In the genomic region with DNA sequence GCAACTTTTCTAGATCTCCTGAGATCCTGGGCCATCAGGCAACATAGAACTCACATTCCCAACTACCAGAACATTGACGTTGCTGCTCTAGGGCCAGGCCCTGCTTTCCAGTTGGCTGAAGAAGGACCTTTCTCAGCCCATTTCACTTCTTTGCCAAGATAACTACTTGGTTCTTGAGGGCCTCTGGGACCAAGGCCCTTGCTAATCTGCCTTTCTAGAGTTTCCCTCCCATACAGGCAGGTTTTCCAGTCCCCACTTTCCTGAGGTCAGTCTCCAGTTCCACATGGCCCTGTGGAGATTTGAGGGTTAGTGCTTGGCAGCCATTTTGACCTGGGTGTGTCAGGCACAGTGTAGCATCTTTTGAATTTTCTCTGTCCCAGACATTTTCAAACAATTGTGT, we compare ENCODE assay signal across 19 mouse cellular contexts.
A peak's percentile ranks its signal among the peaks of the same experiment; 100 is the strongest.
DNase-seq lines count a peak whose midpoint lies in the region; ATAC-seq lines count a peak whose summit lies in the region.
"Had no signal": no experiment of that assay in that cellular context is flagged by ENCODE, and none has a peak within 500 bp of the region (broad histone marks: within the 10 kb centered on the region; RNA-seq: fewer than 3 reads in every experiment).

No protein-coding gene starts in this region.

- no peak overlapping the region for H3K9ac ChIP-seq in heart, embryonic 11.5 days (ENCODE audit: low read depth, low read length)
- H3K9ac ChIP-seq: embryonic facial prominence, embryonic 15.5 days; forebrain, embryonic 15.5 days; hindbrain, embryonic 13.5 days had no signal

- WGBS in heart, embryonic 11.5 days (ENCODE audit: insufficient replicate concordance): 93% methylated on average over 1 of the region's 1 CpGs

- no peaks in the 10 kb centered on the region for H3K4me1 ChIP-seq in heart, embryonic 11.5 days (ENCODE audit: control insufficient read depth, insufficient read depth, low read length)
- H3K4me1 ChIP-seq: embryonic facial prominence, embryonic 15.5 days; forebrain, embryonic 15.5 days; hindbrain, embryonic 13.5 days had no signal

- intact Hi-C loops in gastrocnemius, postnatal 14 days (cut with DNase I; ENCODE audit: low total_unique reads): no loop called here
- intact Hi-C loops in gastrocnemius, postnatal 36 days (cut with DNase I): no loop called here

- peak; percentile 22 to 33 for DNase-seq in heart, adult 18-20 months
- peak; percentile 9 for DNase-seq in gastrocnemius, postnatal 14 days
- DNase-seq in gastrocnemius, postnatal 36 days: peak; percentile 14 to 17
- DNase-seq in neural tube, embryonic 10.5 days (ENCODE audit: extremely low spot score, low spot score): no peak
- DNase-seq: adrenal gland, adult 8-10 months; cerebellum, adult 11 months; cerebellum, adult 8-10 months; cerebellum, postnatal 14 days; embryo, embryonic 11 days; kidney, adult 11 months; kidney, adult 9 months had no signal

- H3K9me3 ChIP-seq in heart, embryonic 11.5 days (replicated peaks; ENCODE audit: control insufficient read depth, low read length): no peaks in the 10 kb centered on the region
- H3K9me3 ChIP-seq: embryonic facial prominence, embryonic 15.5 days; forebrain, embryonic 15.5 days; hindbrain, embryonic 13.5 days had no signal

- H3K27ac ChIP-seq in heart, embryonic 11.5 days (ENCODE audit: low read depth, low read length): no peak overlapping the region
- H3K27ac ChIP-seq: embryonic facial prominence, embryonic 15.5 days; forebrain, embryonic 15.5 days; heart, adult 2 months; hindbrain, embryonic 13.5 days; hindbrain, postnatal 0 days had no signal

- H3K4me2 ChIP-seq in heart, embryonic 11.5 days: no peak overlapping the region
- H3K4me2 ChIP-seq: embryonic facial prominence, embryonic 15.5 days; forebrain, embryonic 15.5 days; hindbrain, embryonic 13.5 days had no signal

- H3K4me3 ChIP-seq in heart, embryonic 11.5 days (ENCODE audit: low read depth, low read length): no peak overlapping the region
- H3K4me3 ChIP-seq: embryonic facial prominence, embryonic 15.5 days; erythroblast, embryonic 14.5 days; forebrain, embryonic 15.5 days; heart, adult 2 months; hindbrain, embryonic 13.5 days had no signal

- ATAC-seq in heart, embryonic 11.5 days (replicated peaks; ENCODE audit: insufficient number of reproducible peaks, low FRiP score, low TSS enrichment): no peak
- no peak for ATAC-seq in activated CD4-positive, CD25-positive, alpha-beta regulatory T cell, adult 4 months
- ATAC-seq: forebrain, embryonic 15.5 days; hindbrain, postnatal 0 days had no signal

- no peaks in the 10 kb centered on the region for H3K27me3 ChIP-seq in heart, embryonic 11.5 days (ENCODE audit: control insufficient read depth, insufficient read depth, low read length)
- H3K27me3 ChIP-seq: embryonic facial prominence, embryonic 15.5 days; forebrain, embryonic 15.5 days; hindbrain, embryonic 13.5 days had no signal

- H3K36me3 ChIP-seq in heart, embryonic 11.5 days (ENCODE audit: control insufficient read depth, insufficient read depth, low read length): no peaks in the 10 kb centered on the region
- H3K36me3 ChIP-seq: embryonic facial prominence, embryonic 15.5 days; forebrain, embryonic 15.5 days; hindbrain, embryonic 13.5 days had no signal
